Mouse (Mus musculus): ENCODE results near the gene Xbp1.

DNA sequence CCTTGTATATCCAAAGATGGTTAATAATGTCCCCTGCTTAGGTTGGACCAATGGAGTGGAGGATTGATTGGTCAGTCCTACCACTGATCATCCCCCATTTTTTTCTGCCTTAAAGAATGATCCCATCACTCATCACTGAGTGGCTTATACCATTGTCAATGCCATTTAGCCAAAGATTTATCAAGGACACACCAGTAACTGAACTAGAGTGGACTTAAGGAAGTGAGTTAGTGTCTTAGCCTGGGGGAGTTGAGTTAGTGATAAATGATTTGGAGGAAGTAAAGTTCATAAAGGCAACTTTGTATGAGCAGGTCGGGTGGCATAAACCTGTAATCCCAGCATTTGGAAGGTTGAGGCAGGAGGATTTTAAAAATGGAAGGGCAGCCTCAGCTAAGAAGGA is 22.8 kb downstream of the Xbp1 start:
- TF ChIP-seq POLR2A (IDR thresholded peaks at IDR 0.05; ENCODE audit: borderline replicate concordance, extremely low read depth, insufficient read depth, insufficient read length, poor library complexity, severe bottlenecking) = no peak
- no peak for TF ChIP-seq CTCF (IDR thresholded peaks at IDR 0.05; ENCODE audit: borderline replicate concordance, extremely low read depth, insufficient read depth, insufficient read length)
